Mouse (Mus musculus): ENCODE measurements around the gene Lypd6b. TPM values are rescaled to one million over a fixed set of nuclear protein-coding genes. Genes with fewer than 3 reads are reported as not detected.

Gene Lypd6b
- 5.7 TPM for polyA plus RNA-seq (2017; shearing (Covaris generic))

GRCm38 (mm10) chr2:49787376-49788050, at the start of gene Lypd6b:
Gene Lypd6b, plus strand, starts transcription at chr2:49787688.

Other genes starting within 250 kb of the Lypd6b start
- gene Kif5c, start 168.4 kb upstream of the Lypd6b start, polyA plus RNA-seq (2017; shearing (Covaris generic)), result 4.6 TPM

All from effector memory CD4-positive, alpha-beta T cell, adult 7 months (primary cell).